10 mouse cellular contexts compared by ENCODE assay signal in genomic region chr5:39840576-39840975, GRCm38 (mm10).
"Had no signal": no experiment of that assay in that cellular context is flagged by ENCODE, and none has a peak within 500 bp of the region (broad histone marks: within the 10 kb centered on the region; RNA-seq: fewer than 3 reads in every experiment).

No protein-coding gene starts in this region.

- H3K9ac ChIP-seq: limb, embryonic 13.5 days; liver, embryonic 14.5 days; midbrain, embryonic 12.5 days had no signal

- H3K36me3 ChIP-seq: limb, embryonic 13.5 days; midbrain, embryonic 12.5 days had no signal

- H3K27ac ChIP-seq: layer of hippocampus, adult 2 months; limb, embryonic 13.5 days; liver, embryonic 14.5 days; midbrain, embryonic 12.5 days had no signal

- H3K4me2 ChIP-seq: limb, embryonic 13.5 days; midbrain, embryonic 12.5 days had no signal

- H3K4me3 ChIP-seq: layer of hippocampus, adult 2 months; limb, embryonic 13.5 days; midbrain, embryonic 12.5 days had no signal

- H3K4me1 ChIP-seq: limb, embryonic 13.5 days; midbrain, embryonic 12.5 days had no signal

- H3K27me3 ChIP-seq: limb, embryonic 13.5 days; midbrain, embryonic 12.5 days had no signal

- H3K9me3 ChIP-seq: limb, embryonic 13.5 days; midbrain, embryonic 12.5 days had no signal

- DNase-seq: left cerebral cortex, postnatal 4 days; lung, adult 18-20 months; right cerebral cortex, adult 18-20 months; right cerebral cortex, postnatal 25 days; thymus, adult 18-20 months; thymus, postnatal 14 days had no signal
